Mouse (Mus musculus): ENCODE results near the gene Btbd2. TPM values are rescaled to one million over a fixed set of nuclear protein-coding genes. Genes with fewer than 3 reads are reported as not detected.

Gene Btbd2
- polyA plus RNA-seq, 1 experiment, result 91.6 TPM

- no peaks in the 10 kb centered on the region for H3K27me3 ChIP-seq (replicated peaks)
- H3K36me3 ChIP-seq (replicated peaks; ENCODE audit: low read length), result peaks cover 26% of the 10 kb centered on the region
- TF ChIP-seq FLI1 (IDR thresholded peaks at IDR 0.05; ENCODE audit: low read length) (no peak), GATA1 (IDR thresholded peaks at IDR 0.05; ENCODE audit: borderline replicate concordance, low read length) (no peak)
- peaks cover 5% of the 10 kb centered on the region; the same call in 1 of the 2 replicates for H3K9me3 ChIP-seq
- peaks cover 77% of the 10 kb centered on the region for H3K4me1 ChIP-seq
- H3K4me3 ChIP-seq (replicated peaks), result peak overlapping the region; percentile 100
Observed at GRCm38 (mm10) chr10:80603364-80603763, 53.5 kb downstream of the Btbd2 start.

GRCm38 (mm10) chr10:80602698-80603325, 54.1 kb downstream of the Btbd2 start, which contains the start of the genes Scamp4 and Adat3:
Scamp4 (plus strand) TSS chr10:80602872.
Adat3 (plus strand) TSS chr10:80602880.
- Histone ChIP-seq H3K4me1 (peaks cover 77% of the 10 kb centered on the region), H3K36me3 (replicated peaks; ENCODE audit: low read length) (peaks cover 21% of the 10 kb centered on the region), H3K27me3 (replicated peaks) (no peaks in the 10 kb centered on the region), H3K9me3 (peaks cover 5% of the 10 kb centered on the region; the same call in 1 of the 2 replicates), H3K4me3 (replicated peaks) (peak within 1 kb of the TSS; percentile 100)
- TF ChIP-seq GATA1 (IDR thresholded peaks at IDR 0.05; ENCODE audit: borderline replicate concordance, low read length) (no peak), FLI1 (IDR thresholded peaks at IDR 0.05; ENCODE audit: low read length) (peak; percentile 85)

DNA sequence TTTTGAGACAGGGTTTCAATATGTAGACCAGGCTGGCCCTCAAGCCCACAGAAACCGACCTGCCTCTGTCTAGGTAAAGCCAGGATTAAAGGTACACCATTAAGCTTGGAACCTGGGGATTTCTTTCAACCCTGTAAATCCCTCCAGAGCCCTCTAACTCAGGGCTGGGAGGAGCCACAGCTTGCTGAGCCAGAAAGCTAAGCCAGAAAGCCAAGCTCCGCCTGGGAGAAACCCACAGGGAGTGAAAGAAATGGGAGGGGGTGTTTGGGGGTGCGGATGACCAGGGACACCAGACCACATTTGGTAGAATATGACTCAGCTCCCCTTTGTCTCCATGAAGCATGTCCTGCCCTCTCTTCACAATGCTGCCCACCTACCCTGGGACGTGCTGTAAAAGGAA, 60.6 kb downstream of the Btbd2 start:
- no peaks in the 10 kb centered on the region for H3K36me3 ChIP-seq (replicated peaks; ENCODE audit: low read length)
- TF ChIP-seq GATA1 (IDR thresholded peaks at IDR 0.05; ENCODE audit: borderline replicate concordance, low read length), result no peak
- TF ChIP-seq FLI1 (IDR thresholded peaks at IDR 0.05; ENCODE audit: low read length), result no peak
- peaks cover 5% of the 10 kb centered on the region; the same call in 1 of the 2 replicates for H3K9me3 ChIP-seq
- H3K4me3 ChIP-seq (replicated peaks), result no peak overlapping the region
- H3K27me3 ChIP-seq (replicated peaks), result no peaks in the 10 kb centered on the region
- peaks cover 40% of the 10 kb centered on the region for H3K4me1 ChIP-seq

Other genes with a start within 250 kb of the Btbd2 start
- gene Tcf3, start 223.4 kb downstream of the Btbd2 start, polyA plus RNA-seq (2012; ENCODE audit: insufficient read depth, low replicate concordance), result 168 and 304 TPM in 2 replicates
- gene Onecut3, start 162.2 kb downstream of the Btbd2 start, polyA plus RNA-seq (2012; ENCODE audit: insufficient read depth, low replicate concordance), result not detected in 2 replicates
- gene Atp8b3, start 117.9 kb downstream of the Btbd2 start, polyA plus RNA-seq (2012; ENCODE audit: insufficient read depth, low replicate concordance), result 0.49 TPM in 1 of 2 replicates, not detected in the other
- gene Rexo1, start 95.5 kb downstream of the Btbd2 start, polyA plus RNA-seq (2012; ENCODE audit: insufficient read depth, low replicate concordance), result 81.2 and 149 TPM in 2 replicates
- 35.6 and 98.1 TPM in 2 replicates for gene Klf16, start 79.8 kb downstream of the Btbd2 start, polyA plus RNA-seq (2012; ENCODE audit: insufficient read depth, low replicate concordance)
- 581 and 2,064 TPM in 2 replicates for gene Abhd17a, start 66.7 kb downstream of the Btbd2 start, polyA plus RNA-seq (2012; ENCODE audit: insufficient read depth, low replicate concordance)
- gene Scamp4, start 54.2 kb downstream of the Btbd2 start, polyA plus RNA-seq (2012; ENCODE audit: insufficient read depth, low replicate concordance), result 19.2 and 31.4 TPM in 2 replicates
- gene Adat3, start 54.2 kb downstream of the Btbd2 start, polyA plus RNA-seq (2012; ENCODE audit: insufficient read depth, low replicate concordance), result 5.7 and 13.7 TPM in 2 replicates
- gene Gm49322, start 51.0 kb downstream of the Btbd2 start, polyA plus RNA-seq (2012; ENCODE audit: insufficient read depth, low replicate concordance), result not detected in 2 replicates
- gene Csnk1g2, start 34.2 kb downstream of the Btbd2 start, polyA plus RNA-seq (2012; ENCODE audit: insufficient read depth, low replicate concordance), result 476 and 617 TPM in 2 replicates
- gene Mknk2, start 21.0 kb upstream of the Btbd2 start, polyA plus RNA-seq (2012; ENCODE audit: insufficient read depth, low replicate concordance), result 472 and 996 TPM in 2 replicates
- gene Mob3a, start 44.9 kb upstream of the Btbd2 start, polyA plus RNA-seq (2012; ENCODE audit: insufficient read depth, low replicate concordance), result 61.8 and 135 TPM in 2 replicates
- gene Izumo4, start 45.1 kb upstream of the Btbd2 start, polyA plus RNA-seq (2012; ENCODE audit: insufficient read depth, low replicate concordance), result 19.4 and 27.8 TPM in 2 replicates
- gene Ap3d1, start 85.2 kb upstream of the Btbd2 start, polyA plus RNA-seq (2012; ENCODE audit: insufficient read depth, low replicate concordance), result 10.9 and 24.8 TPM in 2 replicates
- 35.3 and 88.7 TPM in 2 replicates for gene Dot1l, start 98.1 kb upstream of the Btbd2 start, polyA plus RNA-seq (2012; ENCODE audit: insufficient read depth, low replicate concordance)
- gene Sf3a2, start 141.1 kb upstream of the Btbd2 start, polyA plus RNA-seq (2012; ENCODE audit: insufficient read depth, low replicate concordance), result 413 and 1,110 TPM in 2 replicates
- 184 and 251 TPM in 2 replicates for gene Plekhj1, start 141.6 kb upstream of the Btbd2 start, polyA plus RNA-seq (2012; ENCODE audit: insufficient read depth, low replicate concordance)
- 1.1 and 5.5 TPM in 2 replicates for gene Amh, start 148.2 kb upstream of the Btbd2 start, polyA plus RNA-seq (2012; ENCODE audit: insufficient read depth, low replicate concordance)
- gene Jsrp1, start 156.4 kb upstream of the Btbd2 start, polyA plus RNA-seq (2012; ENCODE audit: insufficient read depth, low replicate concordance), result not detected in 2 replicates
- gene Oaz1, start 169.6 kb upstream of the Btbd2 start, polyA plus RNA-seq (2012; ENCODE audit: insufficient read depth, low replicate concordance), result 2,272 and 5,289 TPM in 2 replicates
- 0.04 TPM in 1 of 2 replicates, not detected in the other for gene Lingo3, start 187.0 kb upstream of the Btbd2 start, polyA plus RNA-seq (2012; ENCODE audit: insufficient read depth, low replicate concordance)
- 6.8 and 219 TPM in 2 replicates for gene Lsm7, start 198.1 kb upstream of the Btbd2 start, polyA plus RNA-seq (2012; ENCODE audit: insufficient read depth, low replicate concordance)
- gene Sppl2b, start 198.2 kb upstream of the Btbd2 start, polyA plus RNA-seq (2012; ENCODE audit: insufficient read depth, low replicate concordance), result 33.4 and 118 TPM in 2 replicates
- gene Tmprss9, start 214.8 kb upstream of the Btbd2 start, polyA plus RNA-seq (2012; ENCODE audit: insufficient read depth, low replicate concordance), result 0.08 TPM in 1 of 2 replicates, not detected in the other
- gene Timm13, start 243.9 kb upstream of the Btbd2 start, polyA plus RNA-seq (2012; ENCODE audit: insufficient read depth, low replicate concordance), result 88.8 and 345 TPM in 2 replicates

Data from megakaryocyte, embryonic 14.5 days (primary cell).